Mouse (Mus musculus): ENCODE measurements around the gene Sox6.

GRCm38 (mm10) chr7:115941766-115942165, 96.8 kb downstream of the Sox6 start:
- TF ChIP-seq CTCF (IDR thresholded peaks at IDR 0.05; ENCODE audit: extremely low read depth, insufficient read depth, insufficient read length, insufficient replicate concordance) (no peak), POLR2A (IDR thresholded peaks at IDR 0.05; ENCODE audit: low read depth, low read length) (no peak)
